ENCODE assay signal across 29 mouse cellular contexts in genomic region chr4:132127091-132127490, GRCm38 (mm10). TPM values are rescaled to one million over a fixed set of nuclear protein-coding genes. Genes with fewer than 3 reads are reported as not detected.
DNase-seq lines count a peak whose midpoint lies in the region; ATAC-seq and TF ChIP-seq lines count a peak whose summit lies in the region.
"Had no signal": no experiment of that assay in that cellular context is flagged by ENCODE, and none has a peak within 500 bp of the region (broad histone marks: within the 10 kb centered on the region; RNA-seq: fewer than 3 reads in every experiment).

No protein-coding gene starts in this region.

- H3K4me1 ChIP-seq in heart, embryonic 13.5 days = peaks cover 60% of the 10 kb centered on the region
- H3K4me1 ChIP-seq in heart, embryonic 12.5 days (replicated peaks) = peaks cover 52% of the 10 kb centered on the region
- H3K4me1 ChIP-seq in kidney, adult 2 months (ENCODE audit: control insufficient read depth, insufficient read depth, low read length) = 0 out of 2 replicates have a peak, but pooled peaks cover 3% of the 10 kb centered on the region
- H3K4me1 ChIP-seq in kidney, embryonic 16.5 days (ENCODE audit: insufficient read depth, low read length) = no peaks in the 10 kb centered on the region
- H3K4me1 ChIP-seq in kidney, postnatal 0 days (replicated peaks; ENCODE audit: insufficient read depth, low read length) = no peaks in the 10 kb centered on the region
- H3K4me1 ChIP-seq: hindbrain, embryonic 12.5 days; lung, embryonic 15.5 days had no signal

- no peaks in the 10 kb centered on the region for H3K9me3 ChIP-seq in heart, embryonic 13.5 days
- H3K9me3 ChIP-seq in heart, embryonic 12.5 days (replicated peaks) = no peaks in the 10 kb centered on the region
- no peaks in the 10 kb centered on the region for H3K9me3 ChIP-seq in kidney, embryonic 16.5 days (ENCODE audit: low read length)
- no peaks in the 10 kb centered on the region for H3K9me3 ChIP-seq in kidney, postnatal 0 days (replicated peaks; ENCODE audit: low read length)
- H3K9me3 ChIP-seq: forebrain, embryonic 15.5 days; G1E; hindbrain, embryonic 12.5 days; limb, embryonic 15.5 days; lung, embryonic 15.5 days had no signal

- H3K4me2 ChIP-seq in heart, embryonic 13.5 days = no peak overlapping the region
- H3K4me2 ChIP-seq in heart, embryonic 12.5 days = no peak overlapping the region
- H3K4me2 ChIP-seq in kidney, embryonic 16.5 days (replicated peaks; ENCODE audit: low read depth, low read length) = no peak overlapping the region
- H3K4me2 ChIP-seq in kidney, postnatal 0 days (ENCODE audit: low read length) = no peak overlapping the region
- H3K4me2 ChIP-seq: forebrain, embryonic 15.5 days; hindbrain, embryonic 12.5 days; limb, embryonic 15.5 days; lung, embryonic 15.5 days; midbrain, embryonic 11.5 days had no signal

- peak overlapping the region; percentile 43 for H3K27ac ChIP-seq in heart, embryonic 13.5 days (replicated peaks)
- no peak overlapping the region for H3K27ac ChIP-seq in heart, embryonic 12.5 days (ENCODE audit: poor library complexity, severe bottlenecking)
- H3K27ac ChIP-seq in kidney, adult 2 months (ENCODE audit: insufficient read depth, low read depth, low read length) = no peak overlapping the region
- H3K27ac ChIP-seq in kidney, embryonic 16.5 days (ENCODE audit: low read length) = no peak overlapping the region
- no peak overlapping the region for H3K27ac ChIP-seq in kidney, postnatal 0 days
- H3K27ac ChIP-seq: forebrain, embryonic 15.5 days; hindbrain, embryonic 12.5 days; limb, embryonic 15.5 days; liver, embryonic 14.5 days; lung, embryonic 15.5 days; macrophage had no signal

- no peaks in the 10 kb centered on the region for H3K36me3 ChIP-seq in heart, embryonic 13.5 days
- H3K36me3 ChIP-seq in heart, embryonic 12.5 days = no peaks in the 10 kb centered on the region
- H3K36me3 ChIP-seq in kidney, adult 2 months (ENCODE audit: control insufficient read depth, insufficient read depth, low read length) = no peaks in the 10 kb centered on the region
- no peaks in the 10 kb centered on the region for H3K36me3 ChIP-seq in kidney, embryonic 16.5 days (ENCODE audit: insufficient read depth, low read length)
- H3K36me3 ChIP-seq in kidney, postnatal 0 days (ENCODE audit: insufficient read depth, low read length) = no peaks in the 10 kb centered on the region
- H3K36me3 ChIP-seq: forebrain, embryonic 15.5 days; G1E; hindbrain, embryonic 12.5 days; limb, embryonic 15.5 days; lung, embryonic 15.5 days had no signal

- 0 out of 2 replicates have a peak overlapping the region, but pooled peaks have one; percentile 37 for H3K9ac ChIP-seq in heart, embryonic 13.5 days
- H3K9ac ChIP-seq in heart, embryonic 12.5 days = no peak overlapping the region
- no peak overlapping the region for H3K9ac ChIP-seq in kidney, embryonic 16.5 days (replicated peaks; ENCODE audit: low read length)
- no peak overlapping the region for H3K9ac ChIP-seq in kidney, postnatal 0 days (ENCODE audit: low read depth, low read length)
- H3K9ac ChIP-seq: forebrain, embryonic 15.5 days; hindbrain, embryonic 12.5 days; limb, embryonic 15.5 days; liver, embryonic 14.5 days; lung, embryonic 15.5 days had no signal

- H3K27me3 ChIP-seq in heart, embryonic 13.5 days (replicated peaks) = no peaks in the 10 kb centered on the region; the same call in 1 of the 2 replicates
- H3K27me3 ChIP-seq in heart, embryonic 12.5 days (replicated peaks) = peaks cover 5% of the 10 kb centered on the region; the same call in 1 of the 2 replicates
- no peaks in the 10 kb centered on the region for H3K27me3 ChIP-seq in kidney, adult 2 months (replicated peaks; ENCODE audit: control insufficient read depth, insufficient read depth, low read length)
- no peaks in the 10 kb centered on the region for H3K27me3 ChIP-seq in kidney, embryonic 16.5 days (ENCODE audit: insufficient read depth, low read length)
- no peaks in the 10 kb centered on the region for H3K27me3 ChIP-seq in kidney, postnatal 0 days (ENCODE audit: insufficient read depth, low read length)
- H3K27me3 ChIP-seq: forebrain, embryonic 15.5 days; hindbrain, embryonic 12.5 days; limb, embryonic 15.5 days; lung, embryonic 15.5 days; Patski had no signal

- no peak overlapping the region for H3K4me3 ChIP-seq in heart, embryonic 13.5 days
- no peak overlapping the region for H3K4me3 ChIP-seq in heart, embryonic 12.5 days
- no peak overlapping the region for H3K4me3 ChIP-seq in kidney, adult 2 months (ENCODE audit: insufficient read depth, low read depth, low read length)
- H3K4me3 ChIP-seq in kidney, embryonic 16.5 days (ENCODE audit: low read length) = no peak overlapping the region
- no peak overlapping the region for H3K4me3 ChIP-seq in kidney, postnatal 0 days (replicated peaks; ENCODE audit: low read depth, low read length)
- H3K4me3 ChIP-seq: forebrain, embryonic 15.5 days; hindbrain, embryonic 12.5 days; limb, embryonic 15.5 days; lung, embryonic 15.5 days had no signal

- no peak for ATAC-seq in heart, embryonic 13.5 days (ENCODE audit: extremely low read depth, insufficient number of reproducible peaks, low FRiP score, low TSS enrichment)
- ATAC-seq in heart, embryonic 12.5 days (ENCODE audit: insufficient number of reproducible peaks, low FRiP score) = no peak
- ATAC-seq in kidney, embryonic 16.5 days (ENCODE audit: low FRiP score, low TSS enrichment) = no peak
- peak; percentile 59; the same call in 1 of the 2 replicates for ATAC-seq in kidney, postnatal 0 days (replicated peaks; ENCODE audit: low FRiP score, low read depth)
- ATAC-seq: CD4-positive, CD25-positive, alpha-beta regulatory T cell, adult 4 months; forebrain, embryonic 15.5 days; Patski had no signal

- TF ChIP-seq POLR2A in kidney, adult 2 months (IDR thresholded peaks at IDR 0.05; ENCODE audit: low read depth, low read length) = no peak

- peak; percentile 77 for DNase-seq in kidney, adult 2 months
- DNase-seq in kidney, postnatal 0 days (ENCODE audit: low spot score) = no peak
- DNase-seq in yolk sac, embryonic 10.5 days (ENCODE audit: low spot score) = peak; percentile 33
- no peak for DNase-seq in retina, postnatal 1 day
- no peak for DNase-seq in cerebellum, postnatal 14 days
- DNase-seq: adrenal gland, adult 2 months; cerebellum, adult 11-12 months; cerebellum, postnatal 25 days; gastrocnemius, postnatal 25 days; heart, adult 18-20 months; heart, postnatal 10 days; left cerebral cortex, postnatal 4 days; right cerebral cortex, adult 18-20 months; right cerebral cortex, postnatal 4 days; thymus, postnatal 25 days had no signal

- TF ChIP-seq CTCF in kidney, adult 2 months (conservative IDR thresholded peaks at IDR 0.05; ENCODE audit: insufficient read depth, insufficient read length, low read depth, low read length) = no peak
- no peak for TF ChIP-seq CTCF in kidney, postnatal 0 days (IDR thresholded peaks at IDR 0.05; ENCODE audit: low read depth)

- 66% methylated on average over 8 of the region's 8 CpGs for WGBS in heart, embryonic 13.5 days
- 79% methylated on average over 8 of the region's 8 CpGs for WGBS in heart, embryonic 12.5 days
- 45% methylated on average over 8 of the region's 8 CpGs for WGBS in kidney, adult 2 months
- WGBS in kidney, embryonic 16.5 days = 79% methylated on average over 8 of the region's 8 CpGs
- 64% methylated on average over 8 of the region's 8 CpGs for WGBS in kidney, postnatal 0 days

RNA-seq across cellular contexts. Expression of gene Oprd1, which starts 17.2 kb away (rescaled TPM):
- polyA plus RNA-seq in heart, embryonic 13.5 days (2015; fragmentation: Nextera tagmentation; extraction: Ambion mirVana) = 0.96 and 1.3 TPM in 2 replicates
- 1.3 and 1.5 TPM in 2 replicates for polyA plus RNA-seq in heart, embryonic 12.5 days (2016; fragmentation: Nextera tagmentation; extraction: Ambion mirVana)
- 0.01 and 0.19 TPM in 2 replicates for polyA plus RNA-seq in kidney, adult 2 months (2012; rRNA removed)
- 0.06 and 0.19 TPM in 2 replicates for polyA plus RNA-seq in kidney, embryonic 16.5 days (2015; fragmentation: Nextera tagmentation; extraction: Ambion mirVana)
- 0.03 and 0.05 TPM in 2 replicates for polyA plus RNA-seq in kidney, postnatal 0 days (2015; fragmentation: Nextera tagmentation; extraction: Ambion mirVana)
- polyA plus RNA-seq: CD4-positive, CD25-positive, alpha-beta regulatory T cell, adult 4 months; G1E; Patski had no signal

RNA-seq across cellular contexts. Expression of gene Epb41, which starts 52.0 kb away (rescaled TPM):
- polyA plus RNA-seq in heart, embryonic 13.5 days (2015; fragmentation: Nextera tagmentation; extraction: Ambion mirVana) = 58.5 and 76.5 TPM in 2 replicates
- polyA plus RNA-seq in heart, embryonic 12.5 days (2016; fragmentation: Nextera tagmentation; extraction: Ambion mirVana) = 97.6 and 102 TPM in 2 replicates
- polyA plus RNA-seq in kidney, adult 2 months (2012; rRNA removed) = 69.8 and 73.8 TPM in 2 replicates
- 68.6 and 72.5 TPM in 2 replicates for polyA plus RNA-seq in kidney, embryonic 16.5 days (2015; fragmentation: Nextera tagmentation; extraction: Ambion mirVana)
- polyA plus RNA-seq in kidney, postnatal 0 days (2015; fragmentation: Nextera tagmentation; extraction: Ambion mirVana) = 42.3 and 44.6 TPM in 2 replicates

RNA-seq across cellular contexts. Expression of gene Gm10300, which starts 52.6 kb away (rescaled TPM):
- 0.08 and 0.13 TPM in 2 replicates for polyA plus RNA-seq in heart, embryonic 13.5 days (2015; fragmentation: Nextera tagmentation; extraction: Ambion mirVana)
- polyA plus RNA-seq in heart, embryonic 12.5 days (2016; fragmentation: Nextera tagmentation; extraction: Ambion mirVana) = 0.15 and 0.28 TPM in 2 replicates
- polyA plus RNA-seq in kidney, adult 2 months (2012; rRNA removed) = 0.09 and 0.27 TPM in 2 replicates
- polyA plus RNA-seq in kidney, embryonic 16.5 days (2015; fragmentation: Nextera tagmentation; extraction: Ambion mirVana) = 0.08 and 0.12 TPM in 2 replicates
- 0.08 and 0.17 TPM in 2 replicates for polyA plus RNA-seq in kidney, postnatal 0 days (2015; fragmentation: Nextera tagmentation; extraction: Ambion mirVana)
- polyA plus RNA-seq: CD4-positive, CD25-positive, alpha-beta regulatory T cell, adult 4 months; forebrain, embryonic 15.5 days; midbrain, embryonic 11.5 days; neural tube, embryonic 14.5 days had no signal

Comparison
In these comparisons a context has a peak if more than half of its experiments do, and no peak if none do; other contexts are left out.
1. DNase-seq: peak in kidney, adult 2 months (single experiment) and yolk sac, embryonic 10.5 days (single experiment); none in kidney, postnatal 0 days (single experiment), retina, postnatal 1 day (single experiment) and cerebellum, postnatal 14 days (0 of 2).